Mouse (Mus musculus) T-cell, adult 2 months (primary cell): ENCODE measurements around the gene Olfr1496.
"Not testable (repeated sequence)": the region's sequence is repeated elsewhere in the genome, so short reads cannot be mapped to it uniquely, and the experiment has no call there.

Source experiments
- DNase-seq: peaks from one replicate; pipeline ENCODE4 v3.0.0; 2022; ENCODE audit warnings: low spot score

The Olfr1496 gene

DNA sequence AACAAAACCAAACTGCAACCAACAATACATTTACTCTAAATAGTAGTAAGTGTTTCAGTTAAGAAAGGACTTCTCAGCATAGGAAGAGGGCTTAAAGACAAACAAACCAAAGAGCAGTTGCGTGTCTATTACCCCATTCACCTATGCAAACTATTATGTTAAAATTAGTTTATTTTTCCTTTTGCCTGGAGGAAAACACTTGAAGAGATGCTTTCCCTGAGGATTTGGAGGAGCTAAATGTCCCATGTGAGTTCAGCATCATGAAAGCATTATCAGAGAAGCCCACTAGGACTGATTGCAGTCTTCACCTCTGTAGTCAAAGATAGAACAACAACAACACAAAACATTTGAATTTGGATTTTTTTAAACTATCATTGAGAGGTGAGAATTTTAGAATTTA lies at the start of gene Olfr1496:
Olfr1496 (plus strand) TSS at position 301 of the 400 bp plus-strand sequence.
- no peak for DNase-seq

DNA sequence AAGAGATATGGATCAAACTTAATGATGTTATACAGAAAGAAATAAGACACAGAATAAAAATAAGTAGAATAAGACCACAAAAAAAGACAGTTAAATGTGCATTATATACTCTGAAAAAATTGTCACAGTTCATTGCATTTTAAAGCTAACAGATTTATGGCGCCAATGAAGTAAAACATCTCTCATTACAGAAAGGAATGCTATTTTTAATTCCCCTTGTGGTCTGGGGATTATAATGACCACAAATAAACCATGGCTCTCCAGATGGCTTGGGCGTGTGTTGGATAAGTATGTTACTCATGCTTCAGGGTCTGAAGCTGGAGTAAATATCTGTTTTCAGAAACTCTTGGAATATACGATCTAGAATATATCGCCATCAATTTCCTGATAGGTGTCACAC lies 38.2 kb upstream of the Olfr1496 start, which contains the start of gene Olfr1494:
Olfr1494 (plus strand) TSS at position 301 of the 400 bp plus-strand sequence.
- DNase-seq, result no peak

DNA sequence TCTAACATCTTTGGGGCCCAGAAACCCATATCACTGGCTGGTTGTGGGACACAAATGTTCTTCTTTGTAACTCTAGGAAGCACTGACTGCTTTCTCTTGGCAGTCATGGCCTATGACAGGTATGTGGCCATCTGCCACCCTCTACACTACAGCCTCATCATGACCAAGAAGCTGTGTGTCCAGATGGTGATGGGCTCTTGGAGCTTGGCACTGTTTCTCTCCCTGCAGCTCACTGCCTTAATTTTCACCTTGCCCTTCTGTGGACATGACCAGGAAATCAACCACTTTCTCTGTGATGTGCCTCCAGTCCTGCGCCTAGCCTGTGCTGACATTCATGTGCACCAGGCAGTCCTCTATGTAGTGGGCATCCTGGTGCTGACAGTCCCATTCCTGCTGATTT lies 28.3 kb upstream of the Olfr1496 start:
- no peak for DNase-seq

DNA sequence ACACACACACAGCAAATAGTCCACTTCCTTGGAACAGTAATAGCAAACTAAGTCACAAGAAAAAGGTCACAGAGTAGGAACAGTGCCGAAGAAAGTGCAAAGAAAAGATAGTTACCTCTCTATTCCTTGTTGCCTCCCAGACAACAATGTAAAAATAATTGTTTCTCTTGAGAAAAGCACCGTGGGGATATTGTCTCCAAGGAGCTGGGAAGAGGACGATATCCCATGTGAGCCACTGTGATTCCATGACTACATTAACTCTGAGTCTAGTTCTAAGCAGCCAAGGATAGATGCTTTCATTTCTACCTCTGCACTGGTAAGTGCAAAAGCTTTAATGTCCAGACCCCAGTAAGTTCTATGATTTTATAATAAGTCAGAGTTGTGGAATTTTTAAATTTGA lies 13.4 kb upstream of the Olfr1496 start, which contains the start of gene Olfr1495:
Olfr1495 (plus strand) TSS at position 301 of the 400 bp plus-strand sequence.
- no peak for DNase-seq

DNA sequence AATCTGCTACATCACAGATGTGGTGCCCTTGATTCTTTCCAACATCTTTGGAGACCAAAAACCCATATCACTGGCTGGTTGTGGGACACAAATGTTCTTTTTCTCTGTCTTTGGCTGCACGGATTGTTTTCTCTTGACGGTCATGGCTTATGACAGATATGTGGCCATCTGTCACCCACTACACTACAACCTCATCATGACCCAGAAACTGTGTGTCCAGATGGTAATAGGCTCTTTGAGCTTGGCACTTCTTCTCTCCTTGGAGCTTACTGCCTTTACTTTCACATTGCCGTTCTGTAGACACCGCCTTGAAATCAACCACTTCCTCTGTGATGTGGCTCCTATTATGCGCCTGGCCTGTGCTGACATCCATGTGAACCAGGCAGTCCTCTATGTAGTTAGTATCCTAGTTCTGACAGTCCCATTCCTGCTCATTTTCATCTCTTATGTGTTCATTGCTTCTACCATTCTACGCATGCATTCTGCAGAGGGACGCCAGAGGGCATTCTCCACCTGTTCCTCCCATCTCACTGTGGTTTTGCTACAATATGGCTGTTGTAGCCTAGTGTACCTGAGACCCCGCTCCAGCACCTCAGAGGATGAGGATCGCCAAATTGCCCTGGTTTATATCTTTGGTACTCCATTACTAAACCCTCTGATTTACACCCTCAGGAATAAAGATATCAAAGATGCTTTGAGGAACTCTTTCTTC lies 9.0 kb upstream of the Olfr1496 start:
- DNase-seq, result no peak

DNA sequence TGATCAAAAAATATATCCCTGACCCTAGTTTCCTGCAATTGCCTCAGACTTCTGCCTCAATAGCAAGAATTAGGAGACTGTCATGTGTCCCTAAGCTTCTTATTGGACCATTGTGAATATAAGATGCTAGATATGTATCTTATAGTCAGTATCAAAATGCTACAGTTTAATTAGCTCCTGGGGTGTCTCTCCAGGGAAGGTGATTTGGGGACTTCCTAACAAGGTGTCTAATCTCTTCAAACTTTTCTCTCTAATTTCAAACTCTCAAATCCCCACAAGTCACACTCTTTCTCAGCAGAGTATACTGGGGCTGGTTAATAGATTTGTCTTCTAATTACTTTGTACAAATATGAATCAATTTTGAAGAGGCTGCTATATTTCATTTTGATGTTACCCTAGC lies 20.4 kb downstream of the Olfr1496 start, which contains the start of gene Olfr1497:
Olfr1497 (minus strand) TSS at position 101 of the 400 bp plus-strand sequence.
- DNase-seq, result no peak

DNA sequence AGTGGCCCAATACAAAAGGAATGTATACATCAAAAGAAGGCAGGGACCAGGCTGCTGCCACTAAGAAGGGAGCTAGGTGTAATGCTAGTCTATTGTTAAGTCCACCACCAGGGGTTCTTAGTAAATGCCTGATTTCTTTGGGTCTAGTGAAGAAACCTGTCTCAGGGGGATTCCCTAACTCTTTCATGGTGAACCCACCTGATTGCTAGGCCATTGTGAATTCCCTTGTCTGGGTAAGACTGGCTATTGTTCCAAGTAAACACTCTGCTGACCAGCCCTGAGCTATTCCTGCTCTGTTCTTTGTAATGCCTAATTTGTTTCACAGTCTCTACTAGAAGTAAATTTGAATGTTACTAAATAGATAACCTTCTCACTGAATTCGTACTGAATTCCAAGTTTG lies 27.8 kb downstream of the Olfr1496 start:
- not testable (repeated sequence) for DNase-seq

DNA sequence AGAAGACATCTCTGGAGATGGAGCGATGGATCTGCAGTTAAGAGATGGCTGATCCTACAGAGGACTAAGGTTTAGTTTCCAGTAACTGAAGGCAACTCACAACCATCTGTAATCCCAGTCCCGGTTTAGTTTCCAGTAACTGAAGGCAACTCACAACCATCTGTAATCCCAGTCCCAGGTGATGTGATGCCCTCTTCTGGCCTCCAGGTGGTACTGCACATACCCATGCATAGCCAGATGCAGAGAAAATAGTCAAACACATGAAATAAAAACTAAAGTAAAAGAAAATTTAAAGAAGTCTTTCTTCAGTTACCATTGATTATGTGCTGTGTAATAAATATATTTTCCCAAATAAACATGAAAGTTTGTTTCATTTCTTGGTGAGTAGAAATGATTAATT lies 35.1 kb downstream of the Olfr1496 start:
- no peak for DNase-seq

DNA sequence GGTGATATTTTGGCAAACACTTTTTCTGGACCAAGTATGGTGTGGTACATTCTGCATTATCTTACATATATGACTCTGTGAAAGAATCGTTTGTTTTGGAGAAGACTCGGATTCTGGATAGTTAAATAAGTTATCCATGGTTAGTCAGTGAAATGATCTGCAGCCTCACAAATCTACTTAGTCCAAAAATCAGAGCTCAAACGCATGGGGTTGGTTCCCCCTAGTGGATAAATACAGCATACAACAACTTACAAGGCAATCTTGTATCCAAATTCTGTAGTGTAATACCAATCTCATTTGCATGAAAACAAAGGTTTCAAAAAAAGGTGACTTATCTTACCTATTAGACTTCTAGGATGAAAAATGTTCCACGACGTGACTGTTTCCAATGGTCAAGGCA lies 41.1 kb downstream of the Olfr1496 start:
- DNase-seq, result no peak

DNA sequence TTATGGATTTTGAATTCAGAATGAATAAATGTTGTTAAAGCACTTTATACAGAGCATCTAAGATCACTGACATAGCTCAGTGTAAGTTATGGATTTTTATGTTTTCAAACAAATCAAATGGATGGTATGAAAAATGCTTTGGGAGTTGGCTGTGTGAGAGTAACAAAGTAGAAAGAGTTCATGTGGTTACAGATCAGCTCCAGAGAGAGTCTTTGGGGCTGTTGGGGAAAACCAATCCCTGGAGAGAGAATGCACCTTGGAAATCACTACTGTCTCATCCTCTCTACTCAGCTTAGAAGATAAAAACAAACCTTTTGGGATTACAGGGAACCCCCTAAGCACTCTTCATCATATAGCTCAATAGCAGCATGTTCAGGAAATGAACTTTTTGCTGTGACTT lies 41.7 kb downstream of the Olfr1496 start, which contains the start of gene Olfr1499:
Olfr1499 (minus strand) TSS at position 101 of the 400 bp plus-strand sequence.
- DNase-seq, result no peak

DNA sequence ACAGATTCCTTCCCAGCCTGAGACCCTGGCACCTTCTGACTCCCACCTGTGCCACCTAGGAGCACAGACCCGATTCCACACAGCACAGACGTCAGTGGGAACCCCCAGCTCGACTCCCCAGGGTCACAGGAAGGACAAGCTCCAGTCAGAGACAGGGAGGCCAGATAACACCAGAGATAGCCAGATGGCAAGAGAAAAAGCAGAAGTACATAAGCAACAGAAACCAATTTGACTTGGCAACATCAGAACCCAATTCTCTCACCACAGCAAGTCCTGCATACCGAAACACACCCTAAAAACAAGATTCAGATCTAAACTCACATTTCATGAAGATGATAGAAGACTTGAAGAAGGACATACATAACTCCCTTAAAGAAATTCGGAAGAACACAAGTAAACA lies 43.2 kb downstream of the Olfr1496 start:
- DNase-seq, result no peak

DNA sequence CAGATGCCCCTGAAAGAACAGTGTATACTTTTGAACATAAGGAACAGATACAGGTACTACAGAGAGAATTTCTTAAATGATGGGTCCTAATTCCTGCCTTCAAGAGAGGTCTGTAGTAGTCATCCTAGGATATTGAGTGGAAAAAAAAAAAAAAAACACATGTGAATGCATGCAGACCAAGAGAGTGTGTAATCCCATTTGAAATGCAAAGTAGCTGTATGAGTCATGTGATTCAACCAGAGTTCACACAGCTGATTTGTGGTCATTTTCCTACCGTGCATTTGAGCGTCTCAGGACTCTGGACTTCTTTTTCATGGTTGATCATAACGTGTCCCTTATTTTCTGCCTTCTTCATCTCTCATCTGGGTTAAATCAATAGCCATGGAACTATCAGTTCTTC lies 50.8 kb downstream of the Olfr1496 start:
- DNase-seq, result no peak

DNA sequence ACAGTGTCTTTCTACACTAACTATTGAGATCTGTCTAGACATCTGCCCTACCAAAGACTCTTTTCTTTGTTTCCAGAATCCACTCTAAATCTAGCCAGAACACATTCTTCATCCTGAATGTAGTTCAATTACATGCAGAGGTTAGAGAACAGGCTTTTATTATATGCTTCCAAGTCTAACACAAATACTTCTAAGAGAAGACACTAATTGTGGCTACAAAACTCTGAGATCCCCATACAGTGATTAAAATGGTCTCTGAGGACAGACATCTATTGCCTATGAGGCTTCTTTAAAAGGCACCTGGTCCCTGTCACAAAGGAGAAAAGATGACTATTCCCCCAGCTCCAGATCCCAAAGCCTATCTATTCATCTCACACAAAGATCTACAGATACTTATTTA lies 52.7 kb downstream of the Olfr1496 start, which contains the start of gene Olfr1500:
Olfr1500 (minus strand) TSS at position 101 of the 400 bp plus-strand sequence.
- no peak for DNase-seq
